Mouse (Mus musculus): ENCODE results near the gene Ssh1. TPM values are rescaled to one million over a fixed set of nuclear protein-coding genes. Genes with fewer than 3 reads are reported as not detected.

The Ssh1 gene
- total RNA-seq, 2 experiments from 2014 or later, result 28.2 to 28.6 TPM

- no peak for DNase-seq (ENCODE audit: extremely low spot score in 1 of 2, low spot score in 2 of 2)
- no peak; the same call in 1 of the 2 replicates for TF ChIP-seq CTCF (IDR thresholded peaks at IDR 0.05)
- intact Hi-C loops (cut with DNase I), result loop anchor here (5.0 kb wide), 1 partner anchor 33 kb away; no protein-coding TSS in a partner anchor
- no peak overlapping the region for H3K27ac ChIP-seq
- H3K4me3 ChIP-seq, result no peak overlapping the region
Measured at GRCm38 (mm10) chr5:113990593-113990992, 3.1 kb downstream of the Ssh1 start.

- intact Hi-C loops (cut with DNase I), result loop anchor here (5.0 kb wide), 1 partner anchor 32 kb away; no protein-coding TSS in a partner anchor
- Histone ChIP-seq H3K27ac (no peak overlapping the region), H3K4me3 (no peak overlapping the region)
- DNase-seq (ENCODE audit: extremely low spot score in 1 of 2, low spot score in 2 of 2), result no peak
- no peak for TF ChIP-seq CTCF (IDR thresholded peaks at IDR 0.05)
Measured at GRCm38 (mm10) chr5:113989437-113990024, 4.2 kb downstream of the Ssh1 start.

- intact Hi-C loops (cut with DNase I), result no loop called here
- DNase-seq (ENCODE audit: extremely low spot score in 1 of 2, low spot score in 2 of 2), result no peak
Measured at GRCm38 (mm10) chr5:113986182-113986961, 7.3 kb downstream of the Ssh1 start.

DNA sequence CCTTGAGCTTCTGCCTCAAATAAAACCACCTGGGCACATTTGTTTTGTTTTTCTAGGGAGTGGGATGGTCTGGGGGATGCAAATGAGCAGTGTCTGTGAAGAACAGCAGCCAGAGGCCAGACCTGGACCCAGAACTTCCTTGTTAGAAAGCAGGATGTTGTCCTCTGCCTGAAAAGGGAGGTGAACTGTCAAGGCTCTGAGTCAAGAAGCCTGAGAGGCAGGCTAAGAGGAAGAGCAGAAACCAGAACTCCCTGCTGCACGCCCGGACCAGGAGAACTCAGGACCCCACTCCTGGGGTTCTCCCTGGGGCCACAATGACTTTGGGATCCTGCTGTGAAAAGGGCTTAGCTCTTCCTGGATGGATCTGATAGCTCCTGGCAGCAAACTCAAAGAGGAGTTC, 8.0 kb downstream of the Ssh1 start:
- no peak for TF ChIP-seq CTCF (IDR thresholded peaks at IDR 0.05)
- H3K4me3 ChIP-seq, result no peak overlapping the region
- intact Hi-C loops (cut with DNase I), result no loop called here
- DNase-seq (ENCODE audit: extremely low spot score in 1 of 2, low spot score in 2 of 2), result no peak
- H3K27ac ChIP-seq, result no peak overlapping the region

More at GRCm38 (mm10) chr5:113986182-113986961, 7.3 kb downstream of the Ssh1 start:
- Histone ChIP-seq H3K4me3 (no peak overlapping the region), H3K27ac (no peak overlapping the region)
- no peak; the same call in none of the 2 replicates for TF ChIP-seq CTCF (IDR thresholded peaks at IDR 0.05)

DNA sequence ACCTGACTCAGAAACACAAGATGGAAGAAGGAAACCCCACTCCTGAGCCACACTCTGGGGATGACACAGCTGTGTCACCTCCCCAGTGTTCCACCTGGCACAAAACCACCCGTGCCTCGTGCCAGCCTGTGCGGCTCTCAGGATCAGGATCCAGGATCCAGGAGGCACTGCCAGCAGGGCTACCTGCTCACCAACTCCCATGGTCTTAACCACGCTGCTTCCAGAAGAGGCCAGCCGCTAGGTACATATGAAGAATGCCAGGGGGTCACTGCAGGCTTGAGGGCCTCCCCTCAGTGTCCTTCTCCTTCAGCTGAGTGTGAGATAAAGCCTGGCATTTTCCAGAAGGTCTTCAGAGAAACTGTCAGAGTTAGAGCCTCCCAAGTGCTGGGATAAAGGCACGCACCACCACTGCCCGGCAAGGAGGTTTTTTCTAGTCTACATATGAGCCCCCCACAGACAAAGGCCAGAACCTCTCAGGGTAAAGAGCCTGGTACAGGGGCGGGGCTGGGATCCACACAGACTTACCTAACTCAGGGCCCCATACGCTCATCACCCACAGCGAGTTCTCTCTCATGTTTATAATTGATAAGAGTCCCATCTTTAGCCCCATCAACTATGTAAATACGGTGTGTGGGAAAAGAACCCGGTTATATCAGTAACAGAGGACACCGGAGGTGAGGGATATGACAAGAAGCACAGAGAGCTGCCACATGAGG, 9.5 kb downstream of the Ssh1 start:
- no peak overlapping the region for H3K4me3 ChIP-seq
- no peak overlapping the region for H3K27ac ChIP-seq
- DNase-seq (ENCODE audit: extremely low spot score in 1 of 2, low spot score in 2 of 2), result no peak
- intact Hi-C loops (cut with DNase I), result no loop called here
- no peak for TF ChIP-seq CTCF (IDR thresholded peaks at IDR 0.05)

- no peak overlapping the region for H3K27ac ChIP-seq
- no peak for TF ChIP-seq CTCF (IDR thresholded peaks at IDR 0.05)
- no peak for DNase-seq (ENCODE audit: extremely low spot score in 1 of 2, low spot score in 2 of 2)
- no peak overlapping the region for H3K4me3 ChIP-seq
- intact Hi-C loops (cut with DNase I), result no loop called here
Measured at GRCm38 (mm10) chr5:113983541-113983940, 10.2 kb downstream of the Ssh1 start.

DNA sequence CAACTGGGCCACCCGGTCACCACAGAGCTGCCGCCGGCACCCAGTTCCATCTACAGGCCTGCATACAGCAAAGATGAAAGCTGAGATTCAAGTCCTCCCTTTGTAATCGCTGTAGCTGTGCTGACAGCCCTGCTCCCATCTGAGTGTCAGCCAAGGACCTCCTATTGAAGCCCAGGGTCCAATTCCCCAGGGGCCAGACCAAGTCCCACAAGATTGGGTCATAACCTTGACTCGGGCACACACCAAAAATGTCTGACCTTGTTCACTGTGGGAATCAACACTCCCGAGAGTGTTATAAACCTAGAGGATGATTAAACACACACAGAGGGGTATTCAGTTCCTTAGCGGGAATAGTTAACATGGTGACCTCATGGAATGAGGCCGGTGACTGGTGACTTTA, 11.9 kb downstream of the Ssh1 start:
- Histone ChIP-seq H3K4me3 (no peak overlapping the region), H3K27ac (no peak overlapping the region)
- no peak for DNase-seq (ENCODE audit: extremely low spot score in 1 of 2, low spot score in 2 of 2)
- intact Hi-C loops (cut with DNase I), result no loop called here
- no peak for TF ChIP-seq CTCF (IDR thresholded peaks at IDR 0.05)

GRCm38 (mm10) chr5:113981171-113981570, 12.5 kb downstream of the Ssh1 start:
- no peak for TF ChIP-seq CTCF (IDR thresholded peaks at IDR 0.05)
- intact Hi-C loops (cut with DNase I), result no loop called here
- Histone ChIP-seq H3K27ac (no peak overlapping the region), H3K4me3 (no peak overlapping the region)
- no peak for DNase-seq (ENCODE audit: extremely low spot score in 1 of 2, low spot score in 2 of 2)

DNA sequence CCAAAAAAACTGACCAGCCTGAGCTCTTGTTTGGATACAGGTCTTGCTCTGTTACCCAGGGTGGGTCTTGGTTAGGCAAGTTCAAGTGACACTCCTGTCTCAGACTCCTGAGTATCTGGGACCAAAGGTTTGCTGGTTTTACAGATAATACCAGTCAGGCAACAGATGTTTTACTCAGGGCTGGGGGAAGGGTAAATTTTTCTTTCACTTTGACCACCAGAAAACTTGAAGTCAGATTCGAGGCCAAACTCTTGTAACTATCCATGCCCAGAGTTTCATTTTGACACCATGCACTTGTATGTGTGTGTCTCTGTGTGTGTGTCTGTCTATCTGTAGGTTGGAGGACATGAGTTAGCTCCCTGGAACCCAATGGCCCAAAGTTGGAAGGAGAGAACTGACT, 13.2 kb downstream of the Ssh1 start:
- no peak for DNase-seq (ENCODE audit: extremely low spot score in 1 of 2, low spot score in 2 of 2)
- intact Hi-C loops (cut with DNase I), result no loop called here
- no peak for TF ChIP-seq CTCF (IDR thresholded peaks at IDR 0.05)
- Histone ChIP-seq H3K27ac (no peak overlapping the region), H3K4me3 (no peak overlapping the region)

DNA sequence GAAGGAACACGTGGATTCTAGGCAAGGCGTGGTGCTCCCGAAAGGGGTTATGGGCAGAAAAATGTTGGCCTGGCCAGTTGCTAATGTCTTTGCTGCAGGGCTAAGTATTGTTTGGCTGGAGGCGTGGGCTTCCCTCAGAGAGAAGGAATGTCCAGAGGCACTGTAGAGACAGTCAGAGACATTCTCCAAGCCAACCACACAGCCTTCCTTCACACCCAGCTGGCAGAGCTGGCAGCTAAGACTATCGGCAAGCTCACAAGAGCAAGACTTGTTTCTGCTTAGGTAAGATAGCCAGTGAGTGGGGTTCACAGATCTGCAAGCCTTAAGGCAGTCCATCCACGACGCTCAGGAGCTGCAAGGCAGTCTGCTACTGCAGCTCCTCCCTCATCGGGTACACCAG, 16.4 kb downstream of the Ssh1 start:
- intact Hi-C loops (cut with DNase I), result no loop called here

GRCm38 (mm10) chr5:113976597-113976996, 17.1 kb downstream of the Ssh1 start:
- DNase-seq (ENCODE audit: extremely low spot score in 1 of 2, low spot score in 2 of 2), result no peak
- intact Hi-C loops (cut with DNase I), result no loop called here
- no peak overlapping the region for H3K27ac ChIP-seq
- TF ChIP-seq CTCF (IDR thresholded peaks at IDR 0.05), result no peak
- no peak overlapping the region for H3K4me3 ChIP-seq

More for the DNA sequence above, 16.4 kb downstream of the Ssh1 start:
- Histone ChIP-seq H3K4me3 (no peak overlapping the region), H3K27ac (no peak overlapping the region)
- TF ChIP-seq CTCF (IDR thresholded peaks at IDR 0.05), result no peak
- no peak for DNase-seq (ENCODE audit: extremely low spot score in 1 of 2, low spot score in 2 of 2)
